Mouse (Mus musculus) heart, embryonic 11.5 days (tissue): ENCODE measurements around the gene Caskin1. TPM values are rescaled to one million over a fixed set of nuclear protein-coding genes. Genes with fewer than 3 reads are reported as not detected.

ENCODE experiments used
- ATAC-seq: fragments of 200-750 bp; cut with Nextera tagmentation; replicated peaks from 2 replicates; pipeline ENCODE4 v1.8.0; 2017; ENCODE audit warnings: moderate library complexity; ENCODE audit not compliant: insufficient number of reproducible peaks, low FRiP score, low TSS enrichment
- H3K27ac ChIP-seq: fragments of 300-500 bp; sonication (generic); 2 replicates; pipeline ENCODE4 v1.5.1; 2014; ENCODE audit warnings: mild to moderate bottlenecking, low read depth, low read length
- H3K27me3 ChIP-seq: fragments of 300-500 bp; sonication (generic); 2 replicates; pipeline ENCODE4 v1.6.1; 2014; ENCODE audit warnings: mild to moderate bottlenecking, low read length, mixed read lengths; ENCODE audit not compliant: control insufficient read depth, insufficient read depth
- H3K36me3 ChIP-seq: fragments of 300-500 bp; sonication (generic); 2 replicates; pipeline ENCODE4 v1.6.1; 2014; ENCODE audit warnings: mild to moderate bottlenecking, low read length, moderate library complexity, mixed read lengths; ENCODE audit not compliant: control insufficient read depth, insufficient read depth
- H3K4me1 ChIP-seq: fragments of 300-500 bp; sonication (generic); 2 replicates; pipeline ENCODE4 v1.6.1; 2014; ENCODE audit warnings: low read length; ENCODE audit not compliant: control insufficient read depth, insufficient read depth
- H3K4me2 ChIP-seq: fragments of 300-500 bp; sonication (generic); 2 replicates; pipeline ENCODE4 v1.6.1; 2014; ENCODE audit warnings: mild to moderate bottlenecking, moderate library complexity
- H3K4me3 ChIP-seq: fragments of 300-500 bp; sonication (generic); 2 replicates; pipeline ENCODE4 v1.5.1; 2014; ENCODE audit warnings: low read depth, low read length
- H3K9ac ChIP-seq: fragments of 300-500 bp; sonication (generic); 2 replicates; pipeline ENCODE4 v1.6.1; 2014; ENCODE audit warnings: mild to moderate bottlenecking, low read depth, low read length, moderate library complexity
- H3K9me3 ChIP-seq: fragments of 300-500 bp; sonication (generic); replicated peaks from 2 replicates; pipeline ENCODE4 v1.6.1; 2016; ENCODE audit warnings: low read length; ENCODE audit not compliant: control insufficient read depth
- WGBS: fragments of 180-500 bp; shearing (Covaris S2); extraction: QIAGEN DNeasy Blood & Tissue Kit; methylation state at CpG from one replicate; pipeline ENCODE4 v1.1.7; 2014; ENCODE audit not compliant: insufficient replicate concordance; 5-methylcytosine and 5-hydroxymethylcytosine counted together
- polyA plus RNA-seq: library from polyadenylated mRNA; unstranded; fragments of >200 nt; fragmentation: Nextera tagmentation; extraction: Ambion mirVana; gene quantifications from 2 replicates; pipeline ENCODE4 v1.2.1, GENCODE M21; 2014

Gene Caskin1
- polyA plus RNA-seq, 1 experiment from 2014 or later, result 0.40 TPM

DNA sequence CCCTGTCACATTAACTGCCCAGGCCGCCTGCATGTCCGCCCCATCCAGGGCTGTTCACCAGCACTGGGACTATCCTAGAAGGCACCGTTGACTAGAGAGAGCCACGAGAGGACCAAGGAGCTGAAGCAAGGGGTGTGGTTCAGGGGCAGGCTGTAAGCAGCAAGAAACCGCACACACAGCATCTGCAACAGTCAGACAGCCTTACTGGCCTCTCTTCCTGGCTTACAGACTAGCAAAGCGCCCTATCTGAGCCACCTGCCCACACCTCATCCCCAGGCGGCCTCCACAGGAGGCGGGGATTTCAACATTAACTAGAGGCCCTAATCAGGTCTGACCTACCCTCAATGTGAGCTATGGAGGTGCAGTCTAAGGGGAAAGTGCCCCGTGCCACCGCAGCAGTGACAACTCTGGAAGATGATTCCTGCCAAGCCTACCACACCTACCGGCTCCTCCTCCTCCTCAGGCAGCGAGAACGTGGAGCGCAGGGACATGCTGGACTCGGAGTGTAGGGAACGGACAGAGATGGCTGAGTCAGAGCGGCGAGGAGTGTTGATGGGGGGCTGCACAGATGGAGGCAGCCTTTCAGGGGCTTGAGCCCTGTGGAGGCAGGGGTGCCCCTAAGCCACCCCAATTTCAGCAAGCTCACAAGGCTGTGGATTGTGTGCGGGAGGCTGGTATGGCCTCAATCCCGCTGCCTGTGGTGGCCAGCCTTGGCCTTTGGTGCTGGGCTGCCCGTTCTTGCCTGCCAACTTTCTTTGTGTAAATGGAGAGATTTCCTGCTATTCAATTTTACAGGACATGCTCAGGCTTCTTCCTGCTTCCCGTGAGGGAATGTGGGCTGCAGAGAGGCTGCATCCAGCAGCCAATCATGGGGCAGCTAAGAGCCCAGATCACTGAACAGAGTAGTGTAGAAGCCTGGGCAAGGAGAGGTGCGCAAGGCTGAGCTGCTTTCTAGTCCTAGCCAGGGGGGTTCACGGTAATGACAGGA is 26.2 kb downstream of the Caskin1 start:
- Histone ChIP-seq H3K4me3 (no peak overlapping the region), H3K4me2 (no peak overlapping the region), H3K36me3 (peaks cover 46% of the 10 kb centered on the region), H3K9ac (peak overlapping the region; percentile 16; the same call in 1 of the 2 replicates), H3K4me1 (no peaks in the 10 kb centered on the region), H3K9me3 (no peaks in the 10 kb centered on the region), H3K27me3 (no peaks in the 10 kb centered on the region), H3K27ac (peak overlapping the region; percentile 4; the same call in 1 of the 2 replicates)
- no peak for ATAC-seq
- WGBS, result 84% methylated on average over 24 of the region's 24 CpGs

DNA sequence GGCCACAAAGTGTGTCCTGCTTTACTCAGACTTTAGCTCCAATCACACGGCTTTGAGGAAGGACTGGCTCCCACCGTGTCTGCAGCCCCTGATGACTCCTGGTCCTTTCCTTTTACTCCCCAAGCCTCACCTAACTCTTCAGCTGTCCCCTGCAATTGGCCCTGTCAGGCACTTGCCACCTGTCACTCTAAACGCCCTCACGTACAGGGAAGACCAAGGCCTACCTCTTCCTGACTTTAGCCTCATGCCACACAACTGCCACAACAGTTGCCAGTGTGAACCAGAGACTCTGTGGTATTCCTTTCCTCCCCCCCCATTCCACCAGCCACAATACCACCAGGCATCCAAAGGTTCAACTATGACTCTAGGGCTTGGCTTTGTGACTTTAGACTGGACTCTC is 32.0 kb downstream of the Caskin1 start:
- H3K4me1 ChIP-seq, result no peaks in the 10 kb centered on the region; the same call in 1 of the 2 replicates
- WGBS, result 83% methylated on average over 4 of the region's 4 CpGs
- H3K27ac ChIP-seq, result no peak overlapping the region
- 0 out of 2 replicates have a peak overlapping the region, but pooled peaks have one; percentile 22 for H3K9ac ChIP-seq
- H3K36me3 ChIP-seq, result peaks cover 28% of the 10 kb centered on the region
- no peak for ATAC-seq
- no peak overlapping the region for H3K4me3 ChIP-seq
- no peak overlapping the region for H3K4me2 ChIP-seq
- no peaks in the 10 kb centered on the region for H3K9me3 ChIP-seq
- no peaks in the 10 kb centered on the region for H3K27me3 ChIP-seq

DNA sequence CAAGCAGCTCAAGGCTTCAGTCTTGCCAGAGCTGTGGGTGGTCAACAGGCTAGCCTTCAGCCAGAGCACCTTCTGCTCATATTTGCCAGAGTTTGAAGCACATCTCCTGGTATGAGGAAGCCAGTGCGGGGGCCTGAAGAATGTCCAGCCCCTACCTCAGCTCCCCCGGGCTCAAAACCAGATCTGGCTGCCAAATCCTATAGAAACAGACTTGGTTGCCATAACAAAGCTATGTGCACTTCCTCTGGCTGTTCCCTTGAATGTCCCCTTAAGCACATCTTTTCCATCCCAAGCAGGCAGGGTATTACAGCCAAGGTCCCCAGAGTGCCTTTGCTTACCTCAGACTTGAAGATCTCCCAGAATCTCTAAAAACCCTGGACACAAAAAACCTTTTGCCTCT is 36.3 kb downstream of the Caskin1 start:
- Histone ChIP-seq H3K27me3 (no peaks in the 10 kb centered on the region), H3K4me1 (peaks cover 16% of the 10 kb centered on the region), H3K4me2 (no peak overlapping the region), H3K9me3 (no peaks in the 10 kb centered on the region), H3K36me3 (peaks cover 7% of the 10 kb centered on the region), H3K4me3 (no peak overlapping the region), H3K27ac (no peak overlapping the region), H3K9ac (no peak overlapping the region; the same call in 1 of the 2 replicates)
- 75% methylated on average over 2 of the region's 2 CpGs for WGBS
- no peak for ATAC-seq

DNA sequence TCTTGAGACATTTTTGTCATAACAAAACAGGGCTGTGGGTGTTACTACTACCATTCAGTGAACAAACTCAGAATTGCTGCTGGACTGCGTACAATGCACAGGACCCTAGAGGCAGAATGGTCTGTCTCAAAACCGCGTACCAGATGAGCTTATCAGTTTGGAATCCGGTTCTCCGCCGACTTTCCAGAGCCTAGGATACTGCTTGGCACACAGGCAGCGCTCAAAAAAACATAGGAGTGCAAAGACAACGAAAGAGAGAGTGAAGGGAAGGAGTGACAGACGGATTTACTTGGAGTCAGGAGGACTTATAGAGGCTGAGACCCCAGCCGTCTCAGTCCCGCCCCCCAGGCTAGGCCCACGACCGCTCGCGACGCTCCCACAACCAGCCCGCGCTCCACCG is 38.9 kb downstream of the Caskin1 start:
- peak overlapping the region; percentile 85 for H3K4me2 ChIP-seq
- H3K27ac ChIP-seq, result peak overlapping the region; percentile 51
- H3K4me1 ChIP-seq, result peaks cover 25% of the 10 kb centered on the region
- H3K9me3 ChIP-seq, result no peaks in the 10 kb centered on the region
- H3K9ac ChIP-seq, result peak overlapping the region; percentile 92
- no peaks in the 10 kb centered on the region for H3K27me3 ChIP-seq
- peaks cover 5% of the 10 kb centered on the region for H3K36me3 ChIP-seq
- H3K4me3 ChIP-seq, result peak overlapping the region; percentile 95
- under 1% methylated on average over 19 of the region's 19 CpGs for WGBS
- ATAC-seq, result no peak

DNA sequence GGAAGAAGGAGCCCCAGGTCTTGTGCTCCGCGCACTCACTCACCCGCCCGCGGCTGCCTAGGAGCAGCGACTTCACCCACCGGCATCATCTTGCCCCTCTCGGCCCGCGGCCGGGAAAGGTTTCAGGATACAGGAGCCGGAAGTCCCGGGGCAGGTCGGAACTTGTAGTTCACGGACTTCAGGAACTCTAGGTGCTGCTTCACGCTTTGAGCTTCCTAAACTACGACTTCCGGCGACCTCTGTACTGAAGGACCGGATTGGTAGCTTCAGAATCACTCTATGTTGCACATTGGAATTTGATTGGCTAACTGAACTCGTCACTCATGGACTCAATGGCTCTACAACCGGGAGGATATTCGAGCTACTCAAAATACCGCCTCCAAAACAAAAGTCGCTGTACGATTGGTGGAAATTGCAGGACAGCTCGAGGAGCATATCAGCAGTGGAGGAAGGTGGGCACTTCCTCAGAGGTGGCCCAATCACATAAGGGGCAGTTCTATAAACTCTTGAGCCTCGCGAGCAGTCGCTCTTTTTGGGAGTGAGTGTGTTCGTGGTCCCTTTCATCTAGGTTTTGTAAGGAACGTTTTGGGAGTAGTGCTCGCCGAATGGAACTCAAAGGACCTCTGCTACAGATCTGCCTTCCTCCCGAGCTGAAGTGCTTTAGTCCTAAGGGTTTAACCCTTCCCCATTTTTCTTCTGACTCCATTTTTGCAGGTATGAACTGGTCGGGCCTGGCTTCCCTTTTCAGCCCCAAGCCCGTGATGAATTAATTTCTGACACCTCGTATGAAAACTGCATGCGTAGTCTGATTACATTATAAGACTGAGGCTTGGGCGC is 39.5 kb downstream of the Caskin1 start, which contains the start of gene Traf7:
Gene Traf7 (minus strand): TSS at position 216 of the 837 bp plus-strand sequence.
- ATAC-seq, result peak; percentile 94
- peaks cover 27% of the 10 kb centered on the region for H3K4me1 ChIP-seq
- peak within 1 kb of the TSS; percentile 92 for H3K9ac ChIP-seq
- H3K27me3 ChIP-seq, result no peaks in the 10 kb centered on the region
- WGBS, result under 1% methylated on average over 40 of the region's 40 CpGs
- H3K4me2 ChIP-seq, result peak within 1 kb of the TSS; percentile 85
- peak within 1 kb of the TSS; percentile 54 for H3K27ac ChIP-seq
- no peaks in the 10 kb centered on the region for H3K9me3 ChIP-seq
- H3K36me3 ChIP-seq, result peaks cover 5% of the 10 kb centered on the region
- H3K4me3 ChIP-seq, result peak within 1 kb of the TSS; percentile 95

DNA sequence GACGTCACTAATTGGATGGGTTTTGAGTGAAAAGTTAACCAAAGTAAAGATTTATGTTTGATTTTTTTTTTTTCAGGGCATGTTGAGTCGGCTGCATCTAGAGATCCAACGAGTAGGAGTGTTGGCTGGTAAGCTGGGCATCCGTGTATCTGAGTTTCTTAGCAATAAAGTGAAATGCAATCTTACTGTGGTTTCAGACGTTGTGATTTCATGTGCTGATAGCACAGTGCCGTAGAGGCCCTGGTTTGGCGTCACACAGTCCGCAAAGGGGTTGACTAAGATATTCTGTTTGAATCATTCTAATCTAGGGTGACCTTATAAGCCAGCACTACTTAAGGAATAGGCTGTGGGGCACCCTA is 40.1 kb downstream of the Caskin1 start:
- no peak for ATAC-seq
- WGBS, result 0% methylated on average over 8 of the region's 8 CpGs
- H3K9me3 ChIP-seq, result no peaks in the 10 kb centered on the region

DNA sequence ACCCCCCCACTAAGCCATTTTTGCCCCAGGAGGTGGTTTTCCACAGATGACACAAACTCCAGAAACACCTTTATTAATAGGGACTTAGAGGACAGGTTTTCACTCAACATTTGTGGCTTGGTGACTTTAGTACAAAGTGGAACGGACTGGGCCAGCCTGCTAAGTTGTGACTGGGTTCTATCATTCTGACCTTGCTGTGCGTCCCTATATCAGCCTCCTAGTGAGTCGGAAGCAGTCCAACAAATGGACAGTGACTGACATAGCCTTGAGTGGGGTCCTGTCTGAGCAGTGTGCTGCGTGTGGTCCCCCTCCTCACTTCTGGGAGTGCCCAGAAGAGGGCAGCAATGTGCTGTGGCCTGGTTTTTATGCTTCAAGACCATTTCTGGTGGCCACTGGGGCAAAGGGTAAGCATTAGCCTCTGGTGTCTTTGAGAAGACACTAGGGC is 40.6 kb downstream of the Caskin1 start:
- Histone ChIP-seq H3K27me3 (no peaks in the 10 kb centered on the region), H3K36me3 (peaks cover 5% of the 10 kb centered on the region), H3K4me3 (peak overlapping the region; percentile 95), H3K27ac (peak overlapping the region; percentile 54), H3K4me2 (peak overlapping the region; percentile 85), H3K9me3 (no peaks in the 10 kb centered on the region), H3K9ac (peak overlapping the region; percentile 80), H3K4me1 (peaks cover 33% of the 10 kb centered on the region)
- ATAC-seq, result no peak
- WGBS, result under 1% methylated on average over 4 of the region's 4 CpGs

More for the DNA sequence above, 40.1 kb downstream of the Caskin1 start:
- peak overlapping the region; percentile 95 for H3K4me3 ChIP-seq
- H3K9ac ChIP-seq, result peak overlapping the region; percentile 80
- H3K36me3 ChIP-seq, result peaks cover 5% of the 10 kb centered on the region
- H3K27ac ChIP-seq, result peak overlapping the region; percentile 54
- peak overlapping the region; percentile 85 for H3K4me2 ChIP-seq
- H3K27me3 ChIP-seq, result no peaks in the 10 kb centered on the region
- peaks cover 33% of the 10 kb centered on the region for H3K4me1 ChIP-seq

DNA sequence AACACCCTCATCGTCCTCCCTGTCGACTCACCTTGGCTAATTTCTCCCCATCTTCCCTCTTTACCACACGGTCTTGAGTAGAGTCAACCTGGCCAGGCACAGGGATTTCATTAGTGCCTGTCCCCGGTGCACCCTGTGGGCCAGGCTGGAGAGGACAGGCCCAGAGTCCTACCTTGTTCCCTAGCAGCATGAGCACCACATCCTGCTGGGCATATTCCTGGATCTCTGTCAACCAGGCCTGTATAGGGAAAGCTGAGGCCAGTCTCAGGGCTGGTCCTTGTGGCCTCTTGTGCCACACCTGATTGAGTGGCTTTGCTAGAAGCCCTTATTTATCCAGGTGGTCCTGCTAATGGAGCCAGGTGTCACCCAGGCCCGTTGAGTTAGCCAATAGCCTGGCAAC is 41.5 kb downstream of the Caskin1 start:
- Histone ChIP-seq H3K36me3 (peaks cover 5% of the 10 kb centered on the region), H3K9me3 (no peaks in the 10 kb centered on the region), H3K4me3 (peak overlapping the region; percentile 95), H3K4me2 (peak overlapping the region; percentile 85), H3K27ac (peak overlapping the region; percentile 54), H3K9ac (peak overlapping the region; percentile 80), H3K27me3 (no peaks in the 10 kb centered on the region), H3K4me1 (peaks cover 33% of the 10 kb centered on the region)
- ATAC-seq, result no peak
- 23% methylated on average over 5 of the region's 5 CpGs for WGBS
